16 mouse cellular contexts compared by ENCODE assay signal in the genomic region with DNA sequence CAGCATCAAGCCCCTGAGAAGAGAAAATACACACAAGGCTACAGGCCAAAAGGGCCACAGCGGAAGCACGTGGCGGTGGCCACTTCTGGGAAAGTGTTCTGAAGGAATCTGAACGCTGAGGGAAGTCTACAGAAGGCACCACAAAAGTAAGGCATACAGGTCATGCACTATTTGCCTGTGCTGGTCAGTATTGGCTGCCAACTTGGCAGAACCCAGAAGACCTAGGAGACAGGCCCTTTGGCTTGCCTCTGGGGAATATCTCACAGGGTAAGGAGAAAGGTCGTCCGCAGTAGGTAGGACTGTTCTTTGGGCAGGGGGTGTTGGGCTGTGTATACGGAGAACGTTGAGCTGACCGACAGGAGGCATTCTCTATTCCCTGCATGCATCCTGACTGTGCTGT.
DNase-seq lines count a peak whose midpoint lies in the region; ATAC-seq lines count a peak whose summit lies in the region.
"Had no signal": no experiment of that assay in that cellular context is flagged by ENCODE, and none has a peak within 500 bp of the region (broad histone marks: within the 10 kb centered on the region; RNA-seq: fewer than 3 reads in every experiment).

No protein-coding gene starts in this region.

- no peaks in the 10 kb centered on the region for H3K36me3 ChIP-seq in kidney, embryonic 14.5 days (ENCODE audit: control insufficient read depth, insufficient read depth, low read length)
- H3K36me3 ChIP-seq: intestine, embryonic 15.5 days had no signal

- peak; percentile 32 for DNase-seq in gastrocnemius, adult 18-20 months (ENCODE audit: low spot score)
- DNase-seq in gastrocnemius, postnatal 25 days, result no peak
- DNase-seq in kidney, adult 9 months, result peak; percentile 26
- peak; percentile 47 for DNase-seq in adrenal gland, postnatal 14 days
- DNase-seq: cerebellum, adult 18-20 months; cerebellum, adult 9-11 months; forebrain, postnatal 0 days; gastrocnemius, postnatal 10 days had no signal

- H3K9me3 ChIP-seq in kidney, embryonic 14.5 days (ENCODE audit: control insufficient read depth, low read length), result no peaks in the 10 kb centered on the region
- H3K9me3 ChIP-seq: embryonic facial prominence, embryonic 13.5 days; forebrain, embryonic 13.5 days; heart, embryonic 12.5 days; hindbrain, embryonic 10.5 days; intestine, embryonic 15.5 days had no signal

- no peaks in the 10 kb centered on the region for H3K4me1 ChIP-seq in kidney, embryonic 14.5 days (ENCODE audit: control insufficient read depth, insufficient read depth, low read length)
- peaks cover 13% of the 10 kb centered on the region for H3K4me1 ChIP-seq in brown adipose tissue, adult 24 weeks (ENCODE audit: control insufficient read depth, insufficient read depth, insufficient read length, low read length)
- H3K4me1 ChIP-seq: hindbrain, embryonic 10.5 days; intestine, embryonic 15.5 days had no signal

- ATAC-seq in kidney, embryonic 14.5 days (ENCODE audit: low FRiP score, low TSS enrichment), result no peak
- ATAC-seq: forebrain, embryonic 13.5 days; forebrain, postnatal 0 days had no signal

- no peak overlapping the region for H3K4me2 ChIP-seq in kidney, embryonic 14.5 days (replicated peaks; ENCODE audit: low read depth, low read length)
- H3K4me2 ChIP-seq: embryonic facial prominence, embryonic 13.5 days; forebrain, embryonic 13.5 days; heart, embryonic 12.5 days; hindbrain, embryonic 14.5 days; intestine, embryonic 15.5 days had no signal

- WGBS in kidney, embryonic 14.5 days, result 86% methylated on average over 9 of the region's 9 CpGs

- H3K9ac ChIP-seq in kidney, embryonic 14.5 days (ENCODE audit: low read depth, low read length), result no peak overlapping the region
- H3K9ac ChIP-seq: embryonic facial prominence, embryonic 13.5 days; forebrain, embryonic 13.5 days; forebrain, postnatal 0 days; heart, embryonic 12.5 days; hindbrain, embryonic 14.5 days; intestine, embryonic 15.5 days had no signal

- no peak overlapping the region for H3K4me3 ChIP-seq in kidney, embryonic 14.5 days (ENCODE audit: low read length)
- no peak overlapping the region for H3K4me3 ChIP-seq in brown adipose tissue, adult 24 weeks (ENCODE audit: insufficient read depth, low read depth, low read length)
- H3K4me3 ChIP-seq: embryonic facial prominence, embryonic 13.5 days; forebrain, embryonic 13.5 days; heart, embryonic 12.5 days; hindbrain, embryonic 10.5 days; intestine, embryonic 15.5 days had no signal

- no peaks in the 10 kb centered on the region for H3K27me3 ChIP-seq in kidney, embryonic 14.5 days (ENCODE audit: control insufficient read depth, insufficient read depth, low read length)
- H3K27me3 ChIP-seq: embryonic facial prominence, embryonic 13.5 days; forebrain, embryonic 13.5 days; heart, embryonic 12.5 days; intestine, embryonic 15.5 days had no signal

- no peak overlapping the region for H3K27ac ChIP-seq in kidney, embryonic 14.5 days (ENCODE audit: low read depth, low read length)
- peak overlapping the region; percentile 78 for H3K27ac ChIP-seq in brown adipose tissue, adult 24 weeks (replicated peaks; ENCODE audit: low read depth, low read length)
- H3K27ac ChIP-seq: embryonic facial prominence, embryonic 13.5 days; forebrain, embryonic 13.5 days; hindbrain, embryonic 10.5 days; hindbrain, embryonic 14.5 days; intestine, embryonic 15.5 days had no signal
